Mouse (Mus musculus) midbrain, embryonic 11.5 days (tissue): ENCODE measurements at regions not wholly inside any gene's neighbourhood (a gene's known extent, or its start where the extent isn't known, plus 50 kb on each side); places are given as distances from the start of the nearest gene placed in this dataset.

Experiments used
- ATAC-seq: fragments of 200-750 bp; cut with Nextera tagmentation; 2 replicates; pipeline ENCODE4 v1.8.0; 2017; ENCODE audit warnings: moderate TSS enrichment, moderate library complexity; ENCODE audit not compliant: low FRiP score
- DNase-seq: peaks from one replicate; pipeline ENCODE4 v3.0.0; 2015; ENCODE audit warnings: low spot score; ENCODE audit errors: missing footprints
- H3K27ac ChIP-seq: fragments of 300-500 bp; sonication (generic); 2 replicates; pipeline ENCODE4 v1.5.1; 2014; ENCODE audit warnings: low read depth, low read length
- H3K27me3 ChIP-seq: fragments of 300-500 bp; sonication (generic); 2 replicates; pipeline ENCODE4 v1.6.1; 2014; ENCODE audit warnings: mild to moderate bottlenecking, low read length, moderate library complexity, mixed read lengths; ENCODE audit not compliant: control insufficient read depth, insufficient read depth
- H3K36me3 ChIP-seq: fragments of 300-500 bp; sonication (generic); 2 replicates; pipeline ENCODE4 v1.6.1; 2014; ENCODE audit warnings: mild to moderate bottlenecking, low read length, moderate library complexity, mixed read lengths; ENCODE audit not compliant: control insufficient read depth, insufficient read depth
- H3K4me1 ChIP-seq: fragments of 300-500 bp; sonication (generic); 2 replicates; pipeline ENCODE4 v1.6.1; 2014; ENCODE audit warnings: low read length; ENCODE audit not compliant: control insufficient read depth, insufficient read depth
- H3K4me2 ChIP-seq: fragments of 300-500 bp; sonication (generic); 2 replicates; pipeline ENCODE4 v1.6.1; 2014; ENCODE audit warnings: mild to moderate bottlenecking, moderate library complexity
- H3K4me3 ChIP-seq: fragments of 300-500 bp; sonication (generic); 2 replicates; pipeline ENCODE4 v1.5.1; 2014; ENCODE audit warnings: low read depth, low read length
- H3K9ac ChIP-seq: fragments of 300-500 bp; sonication (generic); 2 replicates; pipeline ENCODE4 v1.6.1; 2014; ENCODE audit warnings: low read length
- H3K9me3 ChIP-seq: fragments of 300-500 bp; sonication (generic); 2 replicates; pipeline ENCODE4 v1.6.1; 2016; ENCODE audit warnings: low read length; ENCODE audit not compliant: control insufficient read depth
- WGBS: fragments of 180-500 bp; shearing (Covaris S2); extraction: QIAGEN DNeasy Blood & Tissue Kit; methylation state at CpG from one replicate; pipeline ENCODE4 v1.1.7; 2014; 5-methylcytosine and 5-hydroxymethylcytosine counted together

DNA sequence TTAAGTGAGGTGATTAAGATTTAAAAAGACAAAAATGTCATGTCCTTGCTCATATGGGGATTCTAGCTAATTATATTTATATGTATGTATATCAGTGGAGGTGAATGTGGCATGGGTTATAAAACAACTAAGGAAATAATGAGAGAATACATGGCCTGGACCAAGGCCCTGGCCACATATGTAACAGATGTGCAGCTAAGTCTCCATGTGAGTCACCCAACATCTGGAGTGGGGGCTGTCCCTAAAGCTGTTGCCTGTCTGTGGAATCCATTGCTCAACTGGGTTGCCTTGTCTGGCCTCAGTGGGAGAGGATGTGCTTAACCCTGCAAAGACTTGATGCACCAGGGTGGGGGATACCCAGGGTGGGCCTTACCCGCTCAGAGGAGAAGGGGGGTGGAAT is 551.5 kb upstream of the Fbxo33 start:
- Histone ChIP-seq H3K27me3 (no peaks in the 10 kb centered on the region), H3K9ac (no peak overlapping the region), H3K36me3 (no peaks in the 10 kb centered on the region), H3K4me2 (no peak overlapping the region), H3K9me3 (no peaks in the 10 kb centered on the region), H3K4me3 (no peak overlapping the region), H3K4me1 (no peaks in the 10 kb centered on the region), H3K27ac (no peak overlapping the region)
- WGBS, result 94% methylated on average over 1 of the region's 1 CpGs
- no peak for DNase-seq
- no peak for ATAC-seq

DNA sequence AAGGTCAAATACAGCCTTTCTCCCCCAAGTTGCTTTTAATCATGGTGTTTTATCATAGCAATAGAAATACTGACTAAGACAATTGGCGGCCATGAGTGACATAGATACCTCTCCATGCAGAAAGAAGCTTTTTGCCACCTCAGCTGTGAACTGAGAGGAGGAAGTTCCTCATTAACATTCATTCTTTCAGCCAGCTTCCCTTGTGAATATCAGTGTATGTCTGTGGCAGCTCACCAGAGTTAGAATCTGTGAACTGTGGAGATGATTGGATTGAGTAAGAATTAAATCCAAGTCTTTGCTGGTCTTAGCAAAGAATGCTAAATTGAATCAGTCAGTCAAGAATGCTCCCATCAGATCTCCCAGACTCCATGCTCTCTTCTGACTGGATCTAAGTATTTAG is 542.7 kb upstream of the Fbxo33 start:
- Histone ChIP-seq H3K4me1 (no peaks in the 10 kb centered on the region), H3K4me3 (no peak overlapping the region), H3K27me3 (no peaks in the 10 kb centered on the region), H3K4me2 (no peak overlapping the region), H3K9ac (no peak overlapping the region), H3K27ac (no peak overlapping the region), H3K9me3 (no peaks in the 10 kb centered on the region), H3K36me3 (no peaks in the 10 kb centered on the region)
- no peak for DNase-seq
- WGBS, result 79% methylated on average over 1 of the region's 1 CpGs
- no peak for ATAC-seq

DNA sequence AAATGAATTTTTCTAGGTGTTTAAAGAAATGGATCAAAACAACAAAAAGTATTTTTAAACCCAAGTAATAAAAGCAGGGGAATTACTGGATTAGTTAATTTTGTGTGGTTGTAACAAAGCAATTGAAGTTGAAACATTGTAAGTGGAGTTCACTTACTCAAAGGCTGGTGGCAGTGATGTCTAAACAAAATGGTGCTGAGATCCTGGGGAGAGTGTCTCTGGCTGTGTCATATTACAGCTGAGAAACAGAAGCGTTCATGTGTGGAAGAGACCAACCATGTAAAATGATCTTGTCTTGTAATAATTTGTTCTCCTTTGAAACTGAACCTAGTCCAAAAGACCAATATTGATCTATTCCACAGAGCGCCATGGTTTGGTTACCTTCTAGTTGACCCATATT is 525.2 kb upstream of the Fbxo33 start:
- no peak overlapping the region for H3K9ac ChIP-seq
- WGBS, result 83% methylated on average over 2 of the region's 2 CpGs
- no peak overlapping the region for H3K4me3 ChIP-seq
- H3K27ac ChIP-seq, result no peak overlapping the region
- DNase-seq (no peak), ATAC-seq (no peak)
- H3K4me1 ChIP-seq, result no peaks in the 10 kb centered on the region
- H3K9me3 ChIP-seq, result no peaks in the 10 kb centered on the region
- H3K4me2 ChIP-seq, result no peak overlapping the region
- H3K27me3 ChIP-seq, result no peaks in the 10 kb centered on the region
- no peaks in the 10 kb centered on the region for H3K36me3 ChIP-seq

DNA sequence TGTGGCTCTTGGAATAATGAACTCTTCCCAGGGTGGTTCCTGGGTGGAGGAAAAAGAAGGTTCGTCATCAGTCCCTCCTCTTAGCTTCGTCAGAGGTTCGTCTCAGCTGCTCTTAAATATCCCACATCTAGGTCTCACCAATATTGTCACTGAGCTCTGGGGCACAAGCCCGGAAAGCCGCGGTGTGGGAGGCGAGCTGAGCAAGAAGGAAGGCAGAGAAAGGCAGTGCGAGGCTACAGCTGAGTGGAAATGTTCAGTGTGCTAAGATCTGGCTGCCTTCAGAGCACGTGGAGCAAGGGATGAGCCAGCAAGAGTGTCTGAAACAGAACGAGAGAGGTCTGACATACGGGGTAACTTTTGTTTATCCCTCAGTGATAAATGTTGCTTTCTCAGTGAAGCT is 523.7 kb upstream of the Fbxo33 start:
- Histone ChIP-seq H3K9me3 (no peaks in the 10 kb centered on the region), H3K4me1 (no peaks in the 10 kb centered on the region), H3K9ac (no peak overlapping the region), H3K36me3 (no peaks in the 10 kb centered on the region), H3K27ac (no peak overlapping the region), H3K27me3 (no peaks in the 10 kb centered on the region), H3K4me2 (no peak overlapping the region), H3K4me3 (no peak overlapping the region)
- DNase-seq, result no peak
- ATAC-seq, result no peak
- 83% methylated on average over 11 of the region's 11 CpGs for WGBS

DNA sequence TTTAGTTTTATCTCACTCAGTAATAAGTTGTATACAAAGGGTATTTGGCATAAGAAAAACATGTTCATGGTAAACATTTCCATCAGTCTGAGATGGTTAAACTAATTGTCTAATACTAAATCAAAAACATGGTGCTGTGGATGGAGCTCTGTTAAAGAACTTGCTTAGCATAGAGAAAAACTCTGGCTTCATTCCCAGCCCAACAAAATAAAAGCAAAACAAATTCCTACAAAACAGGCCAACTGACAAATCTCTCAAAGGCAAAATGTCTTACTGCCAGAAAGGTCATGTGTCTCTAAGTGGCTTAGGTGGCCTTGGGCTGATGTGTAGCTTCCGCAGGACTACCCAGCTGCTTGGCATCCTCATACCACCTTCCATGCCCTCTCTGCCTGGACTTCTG is 505.4 kb upstream of the Fbxo33 start:
- Histone ChIP-seq H3K4me3 (no peak overlapping the region), H3K36me3 (no peaks in the 10 kb centered on the region), H3K9me3 (no peaks in the 10 kb centered on the region), H3K27ac (no peak overlapping the region), H3K4me1 (no peaks in the 10 kb centered on the region), H3K27me3 (no peaks in the 10 kb centered on the region), H3K9ac (no peak overlapping the region), H3K4me2 (no peak overlapping the region)
- DNase-seq, result no peak
- WGBS, result 84% methylated on average over 1 of the region's 1 CpGs
- no peak for ATAC-seq

DNA sequence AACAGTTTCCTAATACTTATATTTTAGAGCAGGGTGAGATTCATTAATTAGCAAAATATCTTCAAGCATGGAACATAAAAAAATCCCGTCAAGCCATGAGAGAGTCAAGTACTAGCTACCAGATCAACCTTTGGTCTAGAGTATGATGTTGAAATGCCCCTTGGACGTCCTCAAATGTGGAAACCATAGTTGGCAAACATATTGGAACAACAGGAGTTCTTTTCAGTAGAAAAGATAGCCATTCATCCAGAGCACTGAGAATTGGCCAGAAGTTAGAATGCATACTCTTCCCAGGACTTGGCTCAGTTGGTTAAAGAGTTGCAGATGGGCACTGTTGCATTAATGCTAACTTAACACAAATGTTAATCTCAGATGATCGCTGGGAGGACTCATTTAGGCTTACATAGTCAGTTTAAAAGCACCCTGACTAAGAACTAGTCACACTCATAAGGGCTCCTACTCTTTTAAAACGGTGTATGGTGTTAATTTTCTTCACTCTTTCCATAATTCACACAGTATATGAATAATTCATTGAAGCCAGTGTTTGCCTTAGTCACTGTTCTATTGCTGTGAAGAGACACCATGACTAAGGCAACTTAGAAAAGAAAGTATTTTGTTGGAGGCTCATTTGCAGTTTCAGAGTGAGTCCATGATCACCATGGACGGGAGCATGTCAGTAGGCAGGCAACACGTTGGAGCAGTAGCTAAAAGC is 503.1 kb upstream of the Fbxo33 start:
- no peak for DNase-seq
- no peaks in the 10 kb centered on the region for H3K9me3 ChIP-seq
- no peak overlapping the region for H3K4me2 ChIP-seq
- no peak overlapping the region for H3K4me3 ChIP-seq
- H3K9ac ChIP-seq, result no peak overlapping the region
- WGBS, result 81% methylated on average over 6 of the region's 6 CpGs
- ATAC-seq, result no peak
- no peak overlapping the region for H3K27ac ChIP-seq
- H3K27me3 ChIP-seq, result no peaks in the 10 kb centered on the region
- no peaks in the 10 kb centered on the region for H3K36me3 ChIP-seq
- no peaks in the 10 kb centered on the region for H3K4me1 ChIP-seq

DNA sequence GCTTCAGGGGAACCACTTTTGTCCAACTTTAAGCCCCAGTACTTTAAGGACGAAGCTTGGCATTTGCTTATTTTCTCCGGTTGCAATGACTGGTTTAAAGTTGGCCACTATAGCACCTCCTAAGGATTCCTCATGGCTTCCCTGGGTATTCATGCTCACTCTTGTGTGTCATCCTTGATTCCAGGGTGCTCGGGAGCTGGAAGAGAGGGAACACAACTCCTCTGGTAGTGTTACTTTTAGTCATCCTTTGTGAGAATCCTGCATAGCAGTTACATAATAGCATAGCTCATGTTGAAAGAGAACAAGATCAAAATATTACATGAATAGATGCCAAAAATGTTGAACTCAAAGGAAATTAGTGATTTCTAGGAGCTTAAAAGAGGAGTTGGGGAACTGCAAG is 493.7 kb upstream of the Fbxo33 start:
- no peaks in the 10 kb centered on the region for H3K27me3 ChIP-seq
- DNase-seq (no peak), ATAC-seq (no peak)
- H3K4me2 ChIP-seq, result no peak overlapping the region
- no peak overlapping the region for H3K9ac ChIP-seq
- H3K36me3 ChIP-seq, result no peaks in the 10 kb centered on the region
- no peak overlapping the region for H3K4me3 ChIP-seq
- no peaks in the 10 kb centered on the region for H3K9me3 ChIP-seq
- H3K27ac ChIP-seq, result no peak overlapping the region
- 56% methylated on average over 3 of the region's 3 CpGs for WGBS
- no peaks in the 10 kb centered on the region for H3K4me1 ChIP-seq

DNA sequence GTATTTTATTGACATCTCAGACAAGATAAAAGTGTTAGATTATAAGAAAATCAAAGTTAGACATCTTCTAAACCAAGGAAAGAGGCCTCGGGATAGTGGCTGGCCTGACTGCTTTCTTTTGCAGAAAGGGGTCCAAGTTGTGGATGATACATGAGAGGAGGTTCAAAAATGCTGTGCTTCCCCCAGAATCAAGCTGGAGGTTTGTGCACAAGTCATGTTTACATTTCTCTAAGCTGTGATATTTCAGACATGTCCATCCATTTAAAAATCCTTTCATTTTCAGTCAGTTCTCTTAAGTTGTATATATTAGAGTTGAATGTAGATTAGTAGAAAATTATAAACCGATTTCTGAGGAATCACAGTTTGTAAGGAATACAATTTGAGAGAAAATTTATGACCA is 463.7 kb upstream of the Fbxo33 start:
- Histone ChIP-seq H3K4me1 (no peaks in the 10 kb centered on the region), H3K27ac (no peak overlapping the region), H3K9me3 (no peaks in the 10 kb centered on the region), H3K4me2 (no peak overlapping the region), H3K27me3 (no peaks in the 10 kb centered on the region), H3K4me3 (no peak overlapping the region), H3K9ac (no peak overlapping the region), H3K36me3 (no peaks in the 10 kb centered on the region)
- ATAC-seq (no peak), DNase-seq (no peak)
- 82% methylated on average over 2 of the region's 2 CpGs for WGBS

DNA sequence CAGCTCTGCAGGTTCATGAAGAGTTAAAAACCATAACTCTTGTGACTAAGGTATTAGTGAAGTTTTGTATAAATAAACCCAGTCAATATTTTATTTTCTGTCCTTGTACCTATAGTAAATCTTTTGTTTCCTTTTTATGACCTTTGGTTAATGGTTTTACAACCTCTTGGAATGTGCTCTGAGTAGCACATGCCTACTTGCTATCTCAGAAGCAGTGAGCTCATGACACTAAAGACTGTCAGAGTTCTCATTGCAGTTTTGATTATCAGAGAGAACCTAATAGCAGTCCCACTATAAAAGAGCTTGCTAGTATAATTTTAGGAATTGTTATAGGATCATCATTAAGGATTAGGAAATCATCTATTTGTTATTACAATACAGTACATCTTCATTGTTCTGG is 443.6 kb upstream of the Fbxo33 start:
- H3K9me3 ChIP-seq, result no peaks in the 10 kb centered on the region
- no peaks in the 10 kb centered on the region for H3K36me3 ChIP-seq
- H3K4me2 ChIP-seq, result no peak overlapping the region
- no peak overlapping the region for H3K27ac ChIP-seq
- no peak overlapping the region for H3K4me3 ChIP-seq
- no peaks in the 10 kb centered on the region for H3K4me1 ChIP-seq
- H3K27me3 ChIP-seq, result no peaks in the 10 kb centered on the region
- ATAC-seq, result no peak
- DNase-seq, result no peak
- H3K9ac ChIP-seq, result no peak overlapping the region

DNA sequence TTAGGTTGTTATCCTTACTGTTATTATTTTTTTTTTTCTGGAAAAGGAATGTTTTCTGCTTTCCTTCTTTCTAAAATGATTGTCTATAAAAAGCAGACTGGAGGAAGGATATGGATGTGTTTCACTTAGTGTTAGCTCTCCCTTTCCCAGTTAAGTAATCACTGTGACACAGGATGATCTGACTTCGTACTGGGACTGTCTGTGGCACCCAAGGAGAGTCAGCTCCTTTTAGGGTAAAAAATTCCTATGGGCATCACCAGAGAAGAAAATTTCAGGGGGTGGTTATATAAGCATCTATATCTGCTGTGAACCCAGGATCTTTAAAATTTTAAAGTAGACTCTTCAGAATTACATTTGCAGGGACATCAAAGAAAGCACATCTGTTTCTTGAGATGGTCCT is 411.2 kb upstream of the Fbxo33 start:
- Histone ChIP-seq H3K4me3 (no peak overlapping the region), H3K27me3 (no peaks in the 10 kb centered on the region), H3K9ac (no peak overlapping the region), H3K4me1 (no peaks in the 10 kb centered on the region), H3K9me3 (no peaks in the 10 kb centered on the region), H3K36me3 (no peaks in the 10 kb centered on the region), H3K27ac (no peak overlapping the region), H3K4me2 (no peak overlapping the region)
- 52% methylated on average over 1 of the region's 1 CpGs for WGBS
- ATAC-seq (no peak), DNase-seq (no peak)
